Mouse (Mus musculus): ENCODE measurements around the gene Fank1. TPM values are rescaled to one million over a fixed set of nuclear protein-coding genes. Genes with fewer than 3 reads are reported as not detected.

Gene Fank1
- total and polyA plus RNA-seq, 3 experiments: 0.16 to 0.17 TPM; not detected in 1

DNA sequence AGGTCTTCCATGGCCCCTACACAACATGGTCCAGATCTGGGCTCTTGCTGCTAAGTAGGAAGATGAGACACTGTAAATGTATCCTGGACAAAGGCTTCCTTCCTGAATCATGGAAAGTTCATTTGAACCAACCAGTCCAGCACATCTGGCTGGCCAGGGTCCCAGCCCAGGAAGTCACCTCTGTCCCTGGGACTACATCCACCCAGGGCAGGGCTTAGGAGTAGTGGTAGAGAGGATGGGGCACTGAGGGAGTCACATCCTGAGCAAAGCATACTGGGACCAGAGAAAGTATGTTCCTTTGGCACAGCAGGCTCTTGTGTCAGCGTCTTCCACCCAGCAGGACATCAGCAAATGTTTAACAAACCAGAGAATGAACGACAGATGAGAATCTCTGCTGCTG, 149.1 kb downstream of the Fank1 start:
- H3K27me3 ChIP-seq (replicated peaks): peaks cover 22% of the 10 kb centered on the region
- no peaks in the 10 kb centered on the region for H3K4me1 ChIP-seq (ENCODE audit: control insufficient read depth in 1 of 2, insufficient read depth in 2 of 2)
- dilution Hi-C loops (cut with MboI; ENCODE audit: extremely low pct_ligation_motif_present, extremely low pct_unique_long_range_greater_than_20kb, low sequenced_read_pairs) (no loop called here), in situ Hi-C loops (cut with MboI; ENCODE audit: low pct_ligation_motif_present, low pct_unique_long_range_greater_than_20kb, low sequenced_read_pairs) (no loop called here)
- H3K4me2 ChIP-seq (ENCODE audit: insufficient read depth, low read depth, poor library complexity, severe bottlenecking): no peak overlapping the region
- no peaks in the 10 kb centered on the region for H3K79me2 ChIP-seq (replicated peaks; ENCODE audit: control insufficient read depth, extremely low read depth, insufficient read depth, poor library complexity, severe bottlenecking)
- no peak for DNase-seq (ENCODE audit: extremely low read depth)
- H3K36me3 ChIP-seq (replicated peaks in 1 of 2; ENCODE audit: control insufficient read depth in 1 of 2, insufficient read depth in 1 of 2, low read length in 1 of 2): no peaks in the 10 kb centered on the region
- no peak overlapping the region for H3K27ac ChIP-seq (ENCODE audit: insufficient read depth, low read depth)
- peaks cover 68% of the 10 kb centered on the region for H3K9me3 ChIP-seq (replicated peaks; ENCODE audit: low read length)
- TF ChIP-seq ZNF384 (IDR thresholded peaks at IDR 0.05; ENCODE audit: low read depth, low read length): no peak
- H3K4me3 ChIP-seq (replicated peaks in 1 of 3; ENCODE audit: low read depth in 2 of 3, low read length in 2 of 3, poor library complexity in 1 of 3): no peak overlapping the region
- no peak overlapping the region for H3K9ac ChIP-seq (ENCODE audit: insufficient read depth, low read depth)

DNA sequence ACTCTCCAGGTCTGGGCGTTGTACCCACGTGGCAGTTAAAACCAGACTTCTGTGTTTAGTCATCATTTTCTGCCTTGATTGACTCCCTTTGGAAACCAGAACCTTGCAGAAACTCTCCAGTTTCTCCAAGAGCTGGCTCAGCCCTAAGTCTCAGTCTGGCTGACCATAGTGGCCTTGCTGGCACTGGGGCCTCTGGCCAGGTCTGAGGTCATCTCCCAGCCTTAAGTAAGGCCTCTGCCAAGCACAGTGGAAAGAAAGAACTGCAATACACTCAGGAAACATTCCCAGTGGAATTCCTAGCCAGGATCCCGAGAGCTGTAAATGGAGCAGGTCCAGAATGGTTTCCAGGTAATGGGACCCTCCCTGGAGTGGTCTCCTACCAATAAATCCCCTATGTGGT, 152.3 kb downstream of the Fank1 start:
- Histone ChIP-seq H3K9ac (ENCODE audit: insufficient read depth, low read depth) (no peak overlapping the region), H3K4me1 (ENCODE audit: control insufficient read depth in 1 of 2, insufficient read depth in 2 of 2) (no peaks in the 10 kb centered on the region), H3K4me3 (replicated peaks in 1 of 3; ENCODE audit: low read depth in 2 of 3, low read length in 2 of 3, poor library complexity in 1 of 3) (no peak overlapping the region), H3K36me3 (replicated peaks in 1 of 2; ENCODE audit: control insufficient read depth in 1 of 2, insufficient read depth in 1 of 2, low read length in 1 of 2) (no peaks in the 10 kb centered on the region), H3K27ac (ENCODE audit: insufficient read depth, low read depth) (no peak overlapping the region), H3K9me3 (replicated peaks; ENCODE audit: low read length) (peaks cover 58% of the 10 kb centered on the region), H3K79me2 (replicated peaks; ENCODE audit: control insufficient read depth, extremely low read depth, insufficient read depth, poor library complexity, severe bottlenecking) (no peaks in the 10 kb centered on the region), H3K27me3 (replicated peaks) (peaks cover 23% of the 10 kb centered on the region), H3K4me2 (ENCODE audit: insufficient read depth, low read depth, poor library complexity, severe bottlenecking) (no peak overlapping the region)
- dilution Hi-C loops (cut with MboI; ENCODE audit: extremely low pct_ligation_motif_present, extremely low pct_unique_long_range_greater_than_20kb, low sequenced_read_pairs): no loop called here
- no peak for DNase-seq (ENCODE audit: extremely low read depth)
- in situ Hi-C loops (cut with MboI; ENCODE audit: low pct_ligation_motif_present, low pct_unique_long_range_greater_than_20kb, low sequenced_read_pairs): no loop called here
- TF ChIP-seq CHD2 (IDR thresholded peaks at IDR 0.05; ENCODE audit: low read length): no peak
- TF ChIP-seq NELFE (IDR thresholded peaks at IDR 0.05; ENCODE audit: low read depth, low read length): no peak
- TF ChIP-seq JUN (IDR thresholded peaks at IDR 0.05; ENCODE audit: insufficient read depth, low read depth, low read length): no peak
- no peak for TF ChIP-seq IRF4 (IDR thresholded peaks at IDR 0.05; ENCODE audit: low read depth, low read length)
- TF ChIP-seq POLR2A (IDR thresholded peaks at IDR 0.05; ENCODE audit: low read depth, low read length): no peak

Other genes starting within 250 kb of the Fank1 start
- gene Tex36, start 174.7 kb upstream of the Fank1 start, total RNA-seq (2012; rRNA removed): not detected in 2 replicates
- gene Tex36, start 174.7 kb upstream of the Fank1 start, total RNA-seq (2014; rRNA removed): not detected in 2 replicates
- gene Tex36, start 174.7 kb upstream of the Fank1 start, polyA plus RNA-seq (2012; ENCODE audit: insufficient read length, low read depth): not detected in 2 replicates
- gene Edrf1, start 139.3 kb upstream of the Fank1 start, total RNA-seq (2012; rRNA removed): 20.6 and 21.7 TPM in 2 replicates
- 19.3 and 21.4 TPM in 2 replicates for gene Edrf1, start 139.3 kb upstream of the Fank1 start, total RNA-seq (2014; rRNA removed)
- 10.0 and 12.5 TPM in 2 replicates for gene Edrf1, start 139.3 kb upstream of the Fank1 start, polyA plus RNA-seq (2012; ENCODE audit: insufficient read length, low read depth)
- not detected in 2 replicates for gene Mmp21, start 96.8 kb upstream of the Fank1 start, total RNA-seq (2012; rRNA removed)
- not detected in 2 replicates for gene Mmp21, start 96.8 kb upstream of the Fank1 start, total RNA-seq (2014; rRNA removed)
- 0.15 and 0.17 TPM in 2 replicates for gene Mmp21, start 96.8 kb upstream of the Fank1 start, polyA plus RNA-seq (2012; ENCODE audit: insufficient read length, low read depth)
- 73.8 and 89.4 TPM in 2 replicates for gene Bccip, start 67.5 kb upstream of the Fank1 start, total RNA-seq (2012; rRNA removed)
- 96.2 and 99.7 TPM in 2 replicates for gene Bccip, start 67.5 kb upstream of the Fank1 start, total RNA-seq (2014; rRNA removed)
- 241 and 324 TPM in 2 replicates for gene Bccip, start 67.5 kb upstream of the Fank1 start, polyA plus RNA-seq (2012; ENCODE audit: insufficient read length, low read depth)
- gene Uros, start 66.8 kb upstream of the Fank1 start, total RNA-seq (2012; rRNA removed): 12.9 and 13.8 TPM in 2 replicates
- 21.0 and 21.5 TPM in 2 replicates for gene Uros, start 66.8 kb upstream of the Fank1 start, total RNA-seq (2014; rRNA removed)
- gene Uros, start 66.8 kb upstream of the Fank1 start, polyA plus RNA-seq (2012; ENCODE audit: insufficient read length, low read depth): 16.3 and 17.1 TPM in 2 replicates
- 19.0 and 20.6 TPM in 2 replicates for gene Dhx32, start 5.9 kb downstream of the Fank1 start, total RNA-seq (2012; rRNA removed)
- 15.1 and 16.9 TPM in 2 replicates for gene Dhx32, start 5.9 kb downstream of the Fank1 start, total RNA-seq (2014; rRNA removed)
- gene Dhx32, start 5.9 kb downstream of the Fank1 start, polyA plus RNA-seq (2012; ENCODE audit: insufficient read length, low read depth): 16.3 and 16.5 TPM in 2 replicates

All from CH12.LX (cell line).